Mouse (Mus musculus): ENCODE measurements around the gene Frmd4b.

Frmd4b gene

DNA sequence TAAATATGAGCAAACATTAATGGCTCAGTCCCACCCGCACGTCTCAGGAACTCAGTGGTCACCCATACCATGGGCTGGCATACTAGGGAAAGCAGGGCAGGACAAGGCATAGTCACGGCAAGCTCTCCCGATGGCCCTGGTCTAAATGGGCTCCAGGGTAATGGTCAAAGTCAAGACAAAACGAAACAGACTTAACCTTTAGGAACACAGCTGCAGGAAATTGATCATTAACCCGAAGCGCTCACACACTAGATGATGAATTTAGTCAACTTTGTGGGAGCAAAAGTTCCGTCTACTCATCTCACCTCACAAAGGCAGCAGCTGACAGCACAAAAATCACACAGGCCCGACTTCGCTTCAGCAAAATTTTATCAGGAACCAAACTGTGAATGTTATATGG lies 97.8 kb downstream of the Frmd4b start:
- DNase-seq (ENCODE audit: low read depth), result no peak

DNA sequence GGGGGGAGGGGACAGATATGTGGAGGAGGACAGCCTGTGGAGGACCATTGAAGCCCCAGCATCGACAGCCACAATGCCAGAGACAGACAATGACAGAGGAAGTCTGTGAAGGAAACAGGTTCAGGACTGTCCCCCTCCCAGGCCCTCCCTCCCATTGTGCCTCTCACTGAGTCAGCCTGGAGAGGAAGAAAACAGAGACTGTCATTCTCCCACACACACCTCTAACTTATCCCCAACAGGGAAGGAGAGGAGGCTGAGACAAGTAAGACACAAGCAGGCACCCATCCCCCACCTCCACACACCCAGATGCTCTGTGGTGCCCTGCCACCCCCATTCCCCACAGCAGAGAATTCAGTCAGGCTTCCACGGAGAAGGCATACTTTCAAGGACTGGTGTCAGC lies 98.9 kb downstream of the Frmd4b start:
- no peak for DNase-seq (ENCODE audit: low read depth)

DNA sequence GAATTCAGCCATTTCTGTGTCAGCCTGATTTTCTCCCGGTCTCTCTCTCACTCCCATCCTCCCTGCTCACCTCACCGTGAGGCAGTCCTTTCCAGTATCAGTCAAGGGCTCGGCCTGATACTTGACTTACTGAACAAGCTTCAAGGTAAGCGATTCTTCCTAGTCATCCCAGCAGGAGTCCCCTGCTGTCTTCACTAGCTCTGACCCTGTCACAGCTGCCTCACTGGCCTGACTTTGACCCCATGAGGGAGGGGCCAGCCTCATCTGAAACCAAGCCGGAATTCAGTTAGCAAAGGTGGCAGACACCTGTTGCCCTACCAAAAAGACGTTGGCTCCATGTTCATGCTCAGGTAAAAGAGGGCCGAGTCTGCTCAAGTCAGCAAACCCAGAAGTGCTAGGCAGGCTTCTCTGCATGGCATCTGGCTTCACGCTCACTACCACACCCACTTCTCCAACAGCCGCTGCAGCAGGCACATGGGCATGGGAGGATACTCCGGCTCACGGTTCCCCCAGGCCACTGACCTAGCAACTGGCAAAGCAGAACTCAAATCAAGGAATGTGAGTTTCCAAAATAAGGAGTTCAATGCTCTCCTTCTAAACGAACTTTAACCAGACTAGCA lies 99.6 kb downstream of the Frmd4b start:
- no peak for DNase-seq (ENCODE audit: low read depth)

DNA sequence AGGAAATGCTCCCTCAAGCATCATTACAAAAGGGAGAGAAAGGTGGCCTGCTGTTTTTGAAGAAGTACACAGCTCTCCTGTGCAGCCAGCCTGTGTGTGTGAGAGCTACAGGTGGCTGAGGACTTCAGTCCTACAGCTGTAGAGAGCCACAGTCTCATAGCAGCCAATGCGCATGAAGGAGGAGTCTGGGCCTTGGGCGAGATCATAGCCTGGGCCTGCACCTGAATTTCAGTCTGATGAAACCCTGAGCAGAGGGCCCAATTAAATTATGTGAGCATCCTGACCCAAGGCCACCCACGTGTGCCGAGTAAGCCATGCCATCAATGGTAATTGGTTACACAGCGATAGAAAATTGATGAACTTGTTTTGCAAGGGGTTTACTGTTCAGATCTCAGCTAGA lies 100.4 kb downstream of the Frmd4b start:
- DNase-seq (ENCODE audit: low read depth), result no peak

DNA sequence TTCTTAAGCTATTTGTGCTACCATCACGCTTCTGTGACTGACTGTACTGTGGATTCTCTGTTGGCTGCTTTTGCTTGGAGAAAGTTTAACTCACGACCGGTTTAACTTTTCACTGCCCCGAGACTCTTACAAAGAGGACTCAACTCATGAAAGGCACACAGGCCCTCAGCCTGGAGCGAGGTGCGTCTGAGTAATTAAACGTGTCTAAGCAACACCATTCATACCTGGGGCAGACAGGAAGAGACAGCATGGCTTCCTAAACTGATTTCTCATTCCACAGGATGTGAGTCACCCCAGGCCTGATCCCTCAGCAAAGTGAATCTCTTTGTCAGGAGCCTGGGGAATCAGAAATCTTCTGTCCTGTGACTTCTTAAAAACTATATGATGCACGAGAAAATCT lies 106.6 kb downstream of the Frmd4b start:
- DNase-seq (ENCODE audit: low read depth), result no peak

DNA sequence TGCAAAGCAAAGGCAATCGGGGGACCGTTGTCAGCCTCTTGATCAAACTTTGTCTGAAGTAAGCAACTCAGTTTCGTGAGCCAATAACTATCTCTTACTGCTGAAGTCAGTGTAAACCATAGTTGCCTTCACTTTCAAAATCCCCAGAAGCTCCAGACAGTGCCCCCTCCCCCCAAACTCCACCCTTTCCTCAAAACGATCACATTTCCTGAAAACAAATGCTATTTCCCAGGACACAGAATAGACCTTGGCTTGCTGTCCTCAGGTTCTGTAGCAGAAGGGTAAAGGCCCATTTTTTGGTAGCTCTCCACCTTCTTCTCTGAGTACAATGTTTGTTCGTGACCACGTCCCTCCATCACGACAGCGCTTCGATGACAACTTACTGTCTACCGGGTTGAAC lies 107.9 kb downstream of the Frmd4b start:
- DNase-seq (ENCODE audit: low read depth), result no peak

DNA sequence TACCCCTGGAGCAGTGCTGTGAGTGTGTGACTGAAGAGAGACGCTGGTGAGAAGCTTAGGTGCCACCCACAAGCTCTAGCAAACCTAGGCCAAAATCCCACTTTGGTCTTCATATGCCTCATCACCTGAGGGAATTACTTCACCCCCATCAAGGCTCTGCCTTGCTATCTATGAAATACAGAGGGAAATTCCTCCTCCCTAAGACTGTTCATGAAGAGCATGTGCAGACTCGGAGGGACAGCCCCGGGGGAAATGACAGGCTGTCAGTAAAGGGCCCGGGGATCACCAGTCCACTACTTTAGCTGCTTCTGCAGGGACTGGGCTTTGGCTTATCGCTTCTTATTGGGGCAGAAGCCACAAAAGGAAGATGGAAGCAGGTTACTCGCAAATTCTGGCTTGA lies 108.9 kb downstream of the Frmd4b start:
- no peak for DNase-seq (ENCODE audit: low read depth)

DNA sequence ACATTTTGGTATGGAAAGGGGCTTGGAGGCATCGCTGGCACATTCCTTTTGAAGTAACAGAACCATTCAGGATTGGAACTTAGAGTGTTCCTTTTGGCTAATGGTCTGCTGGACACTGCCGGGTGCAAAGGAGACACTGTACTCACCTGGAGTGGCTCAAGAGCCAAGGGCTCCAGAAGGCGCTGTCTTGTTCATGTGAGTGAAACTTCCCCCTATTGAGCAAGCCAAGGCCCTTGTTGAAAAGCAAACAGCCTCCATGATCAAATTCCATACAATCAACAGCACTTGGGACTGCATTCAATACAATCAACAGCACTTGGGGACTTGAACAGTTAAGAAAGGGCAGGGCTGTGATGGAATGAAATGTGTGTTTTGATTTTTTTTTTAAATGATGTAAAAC lies 109.4 kb downstream of the Frmd4b start:
- DNase-seq (ENCODE audit: low read depth), result no peak

DNA sequence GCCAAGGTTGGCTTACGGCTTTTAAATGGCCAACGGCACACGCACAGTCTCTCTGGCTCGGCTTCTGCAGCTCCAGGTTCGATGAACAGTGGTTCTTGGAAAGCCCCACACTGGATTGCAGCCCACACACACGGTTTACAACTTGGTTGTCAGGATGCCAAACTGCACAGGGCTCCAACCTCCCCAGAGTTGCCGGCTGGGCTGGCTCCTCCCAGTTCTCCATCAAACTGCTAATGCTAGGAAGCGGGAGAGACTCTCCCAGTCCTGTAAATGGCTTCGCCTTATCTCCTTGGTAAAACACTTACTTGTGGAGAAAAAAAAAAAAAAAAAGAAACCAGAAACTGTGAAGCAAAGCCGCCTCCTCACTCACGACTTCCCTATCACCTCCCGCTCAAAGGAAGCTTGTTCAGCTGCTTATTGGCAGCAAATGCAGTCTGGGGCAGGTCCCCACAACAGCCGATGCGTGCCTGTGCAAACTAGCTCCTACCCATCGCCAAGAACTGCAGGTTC lies 111.1 kb downstream of the Frmd4b start:
- peak; percentile 61 for DNase-seq (ENCODE audit: low read depth)

DNA sequence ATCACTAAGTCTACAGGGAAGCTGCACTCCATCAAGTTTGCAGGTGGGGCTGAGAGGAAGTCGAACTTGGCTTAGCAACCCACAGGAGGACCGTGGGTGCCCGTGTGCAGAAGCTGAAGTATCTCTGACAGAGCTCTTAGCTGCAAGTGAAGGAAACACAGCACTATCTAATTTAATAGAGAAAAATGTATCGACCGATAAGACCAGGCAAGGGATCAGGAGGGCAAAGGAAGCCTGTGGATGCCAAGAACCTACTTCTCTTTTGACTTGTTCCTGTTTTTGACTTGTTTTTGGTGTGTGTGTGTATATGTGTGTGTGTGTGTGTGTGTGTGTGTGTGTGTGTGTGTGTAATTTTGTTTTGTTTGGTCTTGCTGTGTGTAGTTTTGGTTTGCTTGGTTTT lies 112.7 kb downstream of the Frmd4b start:
- no peak for DNase-seq (ENCODE audit: low read depth)

DNA sequence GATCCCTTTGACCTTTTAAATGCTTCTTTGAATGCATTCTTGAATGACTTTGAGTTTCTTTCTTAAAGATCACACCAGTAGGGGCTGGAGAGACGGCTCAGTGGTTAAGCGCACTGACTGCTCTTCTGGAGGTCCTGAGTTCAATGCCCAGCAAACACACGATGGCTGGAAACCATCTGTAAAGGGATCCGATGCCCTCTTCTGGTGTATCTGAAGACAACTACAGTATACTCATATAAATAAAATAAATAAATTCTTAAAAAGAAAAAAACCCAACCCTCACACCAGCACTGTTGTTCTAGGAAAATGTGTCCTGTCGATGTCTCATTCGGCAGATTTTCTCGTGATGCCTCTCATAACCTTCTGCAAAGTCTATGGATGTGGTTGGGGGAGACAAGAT lies 116.3 kb downstream of the Frmd4b start:
- peak; percentile 20 for DNase-seq (ENCODE audit: low read depth)

DNA sequence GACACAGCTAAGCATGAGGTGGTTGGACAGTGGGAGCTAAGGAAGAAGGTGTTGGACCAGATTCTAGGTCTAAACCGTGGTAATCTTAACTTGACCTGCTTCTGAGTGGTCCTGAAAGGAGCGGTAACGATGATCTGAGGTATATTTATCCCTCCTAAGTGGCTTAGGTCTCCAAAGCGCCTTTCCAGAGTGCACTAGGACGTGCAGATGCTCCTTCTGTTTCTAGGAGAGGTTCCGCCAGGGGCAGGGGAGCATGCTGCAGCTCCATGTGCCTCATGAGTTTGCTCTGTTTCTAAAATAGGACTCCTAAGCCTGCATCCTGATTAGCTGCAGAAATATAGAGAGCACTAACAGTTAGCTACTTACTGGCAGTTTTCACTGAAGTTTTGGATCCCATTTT lies 117.1 kb downstream of the Frmd4b start:
- no peak for DNase-seq (ENCODE audit: low read depth)

DNA sequence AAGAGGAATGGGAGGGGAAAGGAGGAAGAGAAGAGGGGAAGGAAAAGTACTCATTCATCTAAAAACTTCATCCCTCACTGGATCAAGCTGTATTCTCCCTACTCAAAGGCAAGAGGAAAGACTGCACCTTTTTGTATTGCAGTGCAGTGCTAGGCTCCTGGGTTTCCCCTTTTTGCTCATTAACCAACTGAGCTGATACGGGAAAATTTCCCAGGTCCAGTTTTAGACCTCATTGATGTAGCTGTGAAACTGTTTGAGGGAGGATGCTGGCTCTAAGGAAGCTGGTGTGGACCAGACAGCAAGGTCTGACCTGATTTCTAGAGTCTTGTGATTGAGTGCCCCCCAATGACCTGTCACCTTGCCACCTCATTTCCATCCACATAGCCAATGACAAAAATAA lies 121.3 kb downstream of the Frmd4b start:
- no peak for DNase-seq (ENCODE audit: low read depth)

DNA sequence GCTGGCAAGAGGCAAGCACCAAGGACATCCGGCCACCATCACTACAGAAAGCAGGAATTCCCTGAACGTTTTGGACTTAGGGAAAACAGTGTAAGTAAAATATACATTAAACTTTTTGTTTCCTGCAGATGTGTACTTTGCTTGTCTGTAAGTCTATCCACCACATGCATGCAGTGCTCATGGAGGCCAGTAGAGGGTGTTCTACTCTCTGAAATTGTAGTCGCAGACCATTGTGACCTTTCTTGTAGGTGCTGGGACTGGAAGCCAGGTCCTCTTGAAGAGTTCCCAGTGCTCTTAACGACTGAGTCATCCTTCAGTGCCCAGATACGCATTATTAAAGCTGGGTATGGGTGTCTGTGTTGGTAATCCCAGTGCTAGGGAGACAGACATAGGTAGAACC lies 126.3 kb downstream of the Frmd4b start:
- no peak for DNase-seq (ENCODE audit: low read depth)

DNA sequence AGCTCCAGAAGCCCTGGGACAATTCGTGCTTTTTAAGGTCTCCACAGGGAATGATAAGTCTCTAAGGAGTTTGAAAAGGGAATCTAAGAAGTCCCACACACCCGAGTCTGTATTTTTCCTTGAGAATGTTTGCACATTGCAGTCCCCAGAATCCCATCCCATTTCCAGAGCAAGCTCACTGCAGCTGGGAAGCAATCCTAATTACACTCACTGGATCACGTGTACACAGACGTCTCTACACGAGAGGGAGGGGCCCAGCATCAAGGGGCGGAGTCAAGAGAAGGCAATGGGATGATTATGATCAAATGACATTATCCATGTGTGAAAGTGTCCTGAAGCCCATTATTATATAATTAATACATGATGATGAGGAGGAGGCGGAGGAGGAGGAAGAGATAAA lies 128.5 kb downstream of the Frmd4b start:
- DNase-seq (ENCODE audit: low read depth), result no peak

DNA sequence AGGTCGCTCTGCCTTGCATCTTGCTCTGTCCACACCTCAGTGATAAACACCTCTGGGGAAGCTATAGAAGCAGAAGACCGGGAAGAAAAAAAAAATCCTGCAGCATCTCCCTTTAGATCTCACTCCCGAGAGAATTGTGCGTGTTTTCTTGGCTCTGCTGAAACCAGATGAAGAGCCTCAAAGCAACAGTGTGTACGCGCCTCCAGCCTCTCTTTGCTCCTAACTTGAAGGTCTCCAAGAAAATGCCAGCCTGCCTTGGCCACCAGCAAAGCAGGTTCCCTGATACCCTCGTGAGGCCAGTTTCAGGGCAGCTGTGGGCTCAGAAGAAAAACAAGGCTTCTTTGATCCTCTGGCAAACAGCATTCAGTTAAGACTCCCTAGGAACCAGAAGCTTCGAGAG lies 129.1 kb downstream of the Frmd4b start:
- no peak for DNase-seq (ENCODE audit: low read depth)

DNA sequence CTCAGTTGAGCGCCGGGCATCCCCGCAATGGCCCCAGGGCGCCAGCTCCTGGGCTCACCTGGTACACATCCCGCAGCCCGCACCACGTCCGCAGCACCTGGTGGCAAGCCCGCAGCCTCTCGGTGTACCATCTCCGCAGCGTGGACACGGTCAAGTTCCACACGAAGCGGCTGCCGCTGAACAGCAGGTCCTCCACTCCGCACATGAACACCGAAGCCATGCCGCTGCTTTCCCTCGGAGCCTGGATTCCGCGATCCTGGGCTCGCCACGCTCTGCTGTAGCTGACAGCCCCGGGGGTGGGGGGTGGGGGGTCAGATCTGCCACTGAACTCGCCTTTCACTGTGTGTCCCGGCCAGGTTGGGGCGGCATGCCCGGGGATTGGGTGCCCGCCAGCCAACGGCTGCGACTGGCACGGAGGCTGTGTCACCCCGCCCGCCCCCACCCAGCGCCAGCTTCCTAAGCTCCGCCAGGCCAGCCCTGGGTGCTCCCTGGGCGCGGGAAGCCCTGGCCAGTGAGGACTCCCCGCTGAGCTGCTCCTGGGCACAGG lies 129.7 kb downstream of the Frmd4b start:
- no peak for DNase-seq (ENCODE audit: low read depth)

DNA sequence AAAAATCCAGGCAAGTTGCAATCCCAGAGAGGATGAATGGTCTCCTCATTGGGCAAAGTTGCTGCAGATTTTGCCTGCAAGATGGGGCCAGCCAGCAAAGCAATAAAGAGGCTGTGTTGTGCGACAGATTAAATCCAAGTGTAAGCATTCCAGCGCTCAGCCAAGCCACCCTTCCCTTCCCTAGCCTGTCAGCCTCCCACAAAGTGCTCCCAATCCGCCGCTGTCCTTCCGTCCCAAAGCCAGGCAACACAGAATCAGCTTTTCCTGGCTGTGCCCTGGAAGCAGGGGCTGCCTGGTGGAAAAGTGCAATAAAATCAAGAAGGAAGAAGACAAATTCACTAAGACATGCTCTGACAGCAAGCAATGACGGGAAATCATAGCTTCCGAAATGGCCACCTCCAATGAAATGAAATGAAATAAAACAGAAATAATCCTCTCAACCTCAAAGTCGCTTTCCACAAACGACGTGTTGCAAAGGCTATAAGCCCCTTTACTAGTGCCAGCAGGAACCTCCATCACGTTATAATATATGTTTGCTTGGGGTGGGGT lies 130.5 kb downstream of the Frmd4b start:
- DNase-seq (ENCODE audit: low read depth), result no peak

DNA sequence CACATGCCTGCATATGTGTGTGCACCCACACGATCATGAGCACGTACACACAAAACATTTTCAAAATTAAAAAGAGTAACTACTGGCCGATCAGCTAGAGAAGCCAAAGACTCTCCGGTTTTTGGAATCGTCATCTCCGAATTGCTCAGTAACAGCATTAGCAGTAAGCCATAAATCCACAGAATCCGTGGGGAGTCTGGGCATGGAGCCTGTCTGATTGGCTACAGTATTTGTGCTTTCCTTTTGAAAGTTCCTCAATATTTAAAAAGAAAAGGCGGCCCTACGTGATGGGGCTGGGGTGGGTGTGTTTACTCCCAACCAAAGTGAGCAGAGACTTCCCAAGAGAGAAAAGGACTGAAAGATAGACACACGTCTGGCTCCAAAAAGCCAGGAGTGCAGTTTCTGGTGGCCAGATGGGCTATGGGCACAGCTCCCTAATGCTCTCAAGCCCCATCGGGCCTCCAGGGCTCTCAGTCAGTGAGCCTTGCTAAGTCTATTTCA lies 131.4 kb downstream of the Frmd4b start:
- no peak for DNase-seq (ENCODE audit: low read depth)

DNA sequence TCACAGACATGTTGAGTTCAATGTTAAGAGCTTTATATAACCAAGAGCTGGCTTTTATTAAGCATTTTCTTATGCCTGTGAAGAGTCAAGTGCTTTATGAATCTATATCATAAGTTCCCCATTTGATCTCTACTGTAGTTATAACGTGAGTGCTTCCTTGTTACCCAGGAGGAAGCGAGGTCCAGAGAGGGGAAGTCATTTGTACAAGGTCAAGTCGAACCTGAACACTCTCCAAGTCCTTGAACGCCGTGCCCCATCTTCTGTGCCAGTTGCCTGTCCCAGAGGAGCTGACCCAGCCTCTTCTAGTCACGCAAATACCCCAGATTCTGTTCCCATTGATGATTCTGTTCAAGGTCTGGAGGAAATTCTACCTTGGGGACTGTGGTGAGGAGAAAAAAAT lies 135.4 kb downstream of the Frmd4b start:
- DNase-seq (ENCODE audit: low read depth), result no peak

DNA sequence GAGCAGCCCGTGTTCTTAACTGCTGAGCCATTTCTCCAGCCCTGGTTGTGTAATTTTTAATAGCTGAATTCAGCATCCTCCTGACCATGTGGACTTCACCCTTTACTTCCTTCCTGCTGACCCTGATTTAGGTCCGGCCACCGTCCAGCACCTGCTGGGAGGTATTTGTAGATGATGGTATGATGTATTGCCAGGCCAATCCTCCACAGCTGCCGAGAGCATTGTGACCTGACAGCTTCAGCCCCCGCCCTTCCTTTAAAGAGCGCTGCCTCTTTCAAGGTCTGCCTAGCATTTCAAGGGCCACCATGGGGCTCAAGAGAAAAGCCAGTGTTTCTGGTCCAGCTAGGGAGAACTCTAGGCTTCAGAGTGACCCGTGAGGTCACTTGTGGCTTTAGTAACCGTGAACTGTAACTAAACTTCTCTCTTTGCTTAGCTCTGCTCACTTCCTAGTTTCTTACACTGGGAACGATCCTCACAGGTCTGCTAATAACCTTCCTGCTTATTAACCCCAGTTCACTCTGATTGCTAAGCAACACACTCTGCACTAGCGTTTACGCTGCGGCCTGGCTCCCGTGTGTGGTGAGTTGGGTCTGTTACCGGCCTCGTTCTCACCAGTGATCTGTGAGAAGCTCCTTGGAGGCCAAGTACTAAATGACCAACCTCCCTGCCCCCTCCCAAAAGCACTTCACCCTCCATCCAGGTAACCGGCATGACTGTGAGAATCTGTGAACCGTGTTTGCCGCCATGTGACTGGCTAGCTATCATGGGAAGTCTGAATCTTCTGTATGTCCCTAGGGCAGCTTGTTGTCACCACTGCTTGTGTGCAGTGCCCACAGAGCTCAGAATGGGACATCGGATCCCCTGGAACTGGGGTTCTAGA lies 138.1 kb downstream of the Frmd4b start:
- no peak for DNase-seq (ENCODE audit: low read depth)

DNA sequence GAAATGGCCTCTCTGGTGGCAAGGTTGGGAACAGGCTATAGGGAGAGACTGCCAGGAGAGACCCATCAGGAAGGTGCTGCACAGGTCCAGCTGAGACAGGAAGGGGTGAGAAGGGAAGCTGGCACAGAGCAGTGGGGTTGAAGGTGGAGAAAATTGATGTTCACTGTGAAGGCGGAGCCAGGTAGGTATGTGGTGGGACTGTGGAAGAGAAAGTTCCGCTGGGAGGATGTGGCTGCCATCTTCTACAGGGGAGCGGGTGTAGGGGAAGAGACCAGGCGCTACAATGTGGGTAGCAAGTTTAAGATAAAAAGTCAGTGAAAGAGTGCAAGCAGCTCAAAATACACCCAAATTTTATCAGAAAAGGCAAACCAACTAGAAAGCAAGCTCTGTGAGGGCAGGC lies 143.7 kb downstream of the Frmd4b start:
- no peak for DNase-seq (ENCODE audit: low read depth)

All from NIH3T3 (cell line).